Comparison of ENCODE assay signal across 8 mouse cellular contexts in the genomic region with DNA sequence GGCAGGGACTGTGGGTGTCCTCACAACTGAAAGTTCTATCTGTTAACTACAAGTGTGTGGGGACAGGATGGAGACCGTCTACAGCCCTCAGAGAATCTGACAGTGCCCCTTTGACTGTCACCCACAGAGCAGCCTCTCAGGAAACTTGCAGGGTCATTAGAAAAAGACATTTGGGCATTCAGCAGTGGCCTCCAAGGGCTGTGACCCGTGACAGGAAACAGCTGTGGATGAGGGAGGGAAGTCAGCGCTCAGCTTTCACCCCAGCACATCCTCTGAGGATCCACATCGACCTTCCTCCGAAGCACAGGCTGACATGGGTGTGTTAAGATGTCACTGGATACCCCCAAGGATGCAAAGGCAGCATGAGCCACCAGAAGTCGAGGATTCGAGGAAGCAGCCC.
DNase-seq lines count a peak whose midpoint lies in the region; ATAC-seq and TF ChIP-seq lines count a peak whose summit lies in the region.

No protein-coding gene starts in this region.

- no peaks in the 10 kb centered on the region for H3K36me3 ChIP-seq in hindbrain, embryonic 11.5 days (ENCODE audit: control insufficient read depth, insufficient read depth, low read length)
- no peaks in the 10 kb centered on the region for H3K36me3 ChIP-seq in hindbrain, embryonic 16.5 days (ENCODE audit: control insufficient read depth, insufficient read depth, low read length)

- H3K4me3 ChIP-seq in hindbrain, embryonic 11.5 days (ENCODE audit: low read depth, low read length) = no peak overlapping the region
- H3K4me3 ChIP-seq in hindbrain, embryonic 16.5 days (ENCODE audit: low read length) = no peak overlapping the region
- no peak overlapping the region for H3K4me3 ChIP-seq in layer of hippocampus, adult 2 months

- no peak for TF ChIP-seq CTCF in layer of hippocampus, adult 2 months (conservative IDR thresholded peaks at IDR 0.05)

- ATAC-seq in hindbrain, embryonic 11.5 days (ENCODE audit: low FRiP score) = no peak
- no peak for ATAC-seq in hindbrain, embryonic 16.5 days
- peak; percentile 82 for ATAC-seq in megakaryocyte progenitor cell, adult 5-6 weeks (replicated peaks; ENCODE audit: poor library complexity)
- ATAC-seq in inflammation-experienced regulatory T-cells, adult 6 months = no peak

- H3K4me2 ChIP-seq in hindbrain, embryonic 11.5 days (replicated peaks; ENCODE audit: low read depth, low read length) = no peak overlapping the region
- no peak overlapping the region for H3K4me2 ChIP-seq in hindbrain, embryonic 16.5 days (ENCODE audit: low read length)

- no peaks in the 10 kb centered on the region; the same call in none of the 2 replicates for H3K27me3 ChIP-seq in hindbrain, embryonic 11.5 days (ENCODE audit: control insufficient read depth, insufficient read depth, low read length)
- no peaks in the 10 kb centered on the region for H3K27me3 ChIP-seq in hindbrain, embryonic 16.5 days (replicated peaks; ENCODE audit: control insufficient read depth, insufficient read depth, low read length)

- WGBS in hindbrain, embryonic 11.5 days = 19% methylated on average over 7 of the region's 7 CpGs
- WGBS in hindbrain, embryonic 16.5 days = 29% methylated on average over 7 of the region's 7 CpGs

- DNase-seq in hindbrain, embryonic 11.5 days (ENCODE audit: low spot score) = no peak
- peak; percentile 78 for DNase-seq in embryo, embryonic 10 days (ENCODE audit: low spot score)
- peak; percentile 50 for DNase-seq in kidney, adult 11 months
- no peak for DNase-seq in layer of hippocampus, adult 11-12 months (ENCODE audit: low spot score)
- no peak for DNase-seq in layer of hippocampus, adult 2 months (ENCODE audit: low spot score in 2 of 2)

- H3K9ac ChIP-seq in hindbrain, embryonic 11.5 days (ENCODE audit: low read depth, low read length) = 0 out of 2 replicates have a peak overlapping the region, but pooled peaks have one; percentile 21
- H3K9ac ChIP-seq in hindbrain, embryonic 16.5 days (ENCODE audit: low read depth, low read length) = no peak overlapping the region

- H3K4me1 ChIP-seq in hindbrain, embryonic 11.5 days (replicated peaks; ENCODE audit: control insufficient read depth, insufficient read depth, low read length) = peaks cover 10% of the 10 kb centered on the region; the same call in 1 of the 2 replicates
- H3K4me1 ChIP-seq in hindbrain, embryonic 16.5 days (ENCODE audit: control insufficient read depth, insufficient read depth, low read depth, low read length) = peaks cover 21% of the 10 kb centered on the region

- H3K9me3 ChIP-seq in hindbrain, embryonic 11.5 days (ENCODE audit: control insufficient read depth, low read length) = no peaks in the 10 kb centered on the region
- no peaks in the 10 kb centered on the region for H3K9me3 ChIP-seq in hindbrain, embryonic 16.5 days (ENCODE audit: control insufficient read depth, low read length)

- no peak overlapping the region for H3K27ac ChIP-seq in hindbrain, embryonic 11.5 days (ENCODE audit: low read depth, low read length)
- H3K27ac ChIP-seq in hindbrain, embryonic 16.5 days (ENCODE audit: low read depth, low read length) = no peak overlapping the region
- H3K27ac ChIP-seq in layer of hippocampus, adult 2 months = no peak overlapping the region

Comparison
In these comparisons a context has a peak if more than half of its experiments do, and no peak if none do; other contexts are left out.
1. DNase-seq: peak in embryo, embryonic 10 days (single experiment) and kidney, adult 11 months (single experiment); none in hindbrain, embryonic 11.5 days (single experiment), layer of hippocampus, adult 11-12 months (single experiment) and layer of hippocampus, adult 2 months (0 of 2).